Mouse (Mus musculus): ENCODE results near the gene Adra2b. TPM values are rescaled to one million over a fixed set of nuclear protein-coding genes. Genes with fewer than 3 reads are reported as not detected.

The Adra2b gene
- polyA plus RNA-seq, 1 experiment from 2014 or later: 0.30 TPM

- Histone ChIP-seq H3K27me3 (ENCODE audit: control insufficient read depth, insufficient read depth, low read depth, low read length) (peaks cover 15% of the 10 kb centered on the region), H3K9ac (ENCODE audit: low read length) (no peak overlapping the region; the same call in 1 of the 2 replicates), H3K36me3 (ENCODE audit: control insufficient read depth, insufficient read depth, low read length) (no peaks in the 10 kb centered on the region), H3K4me1 (replicated peaks; ENCODE audit: control insufficient read depth, insufficient read depth, low read length) (peaks cover 3% of the 10 kb centered on the region; the same call in 1 of the 2 replicates), H3K4me2 (ENCODE audit: low read depth, low read length) (peak overlapping the region; percentile 84), H3K9me3 (ENCODE audit: control insufficient read depth, low read length) (no peaks in the 10 kb centered on the region), H3K27ac (ENCODE audit: low read length) (no peak overlapping the region), H3K4me3 (ENCODE audit: low read length) (peak overlapping the region; percentile 56)
- 52% methylated on average over 11 of the region's 11 CpGs for WGBS
- ATAC-seq (ENCODE audit: low read depth): no peak
Observed at GRCm38 (mm10) chr2:127337531-127337930, 25.5 kb upstream of the Adra2b start.

GRCm38 (mm10) chr2:127338012-127338411 lies 25.0 kb upstream of the Adra2b start:
- no peaks in the 10 kb centered on the region for H3K36me3 ChIP-seq (ENCODE audit: control insufficient read depth, insufficient read depth, low read length)
- H3K9me3 ChIP-seq (ENCODE audit: control insufficient read depth, low read length): no peaks in the 10 kb centered on the region
- 47% methylated on average over 7 of the region's 7 CpGs for WGBS
- H3K27me3 ChIP-seq (ENCODE audit: control insufficient read depth, insufficient read depth, low read depth, low read length): peaks cover 15% of the 10 kb centered on the region
- H3K9ac ChIP-seq (ENCODE audit: low read length): no peak overlapping the region
- no peak overlapping the region for H3K27ac ChIP-seq (ENCODE audit: low read length)
- ATAC-seq (ENCODE audit: low read depth): no peak
- 0 out of 2 replicates have a peak overlapping the region, but pooled peaks have one; percentile 84 for H3K4me2 ChIP-seq (ENCODE audit: low read depth, low read length)
- no peak overlapping the region for H3K4me3 ChIP-seq (ENCODE audit: low read length)
- peaks cover 3% of the 10 kb centered on the region; the same call in 1 of the 2 replicates for H3K4me1 ChIP-seq (replicated peaks; ENCODE audit: control insufficient read depth, insufficient read depth, low read length)

GRCm38 (mm10) chr2:127338416-127338815 lies 24.6 kb upstream of the Adra2b start, which contains the start of gene Astl:
Gene Astl, plus strand, starts transcription at chr2:127338639.
- no peak for ATAC-seq (ENCODE audit: low read depth)
- H3K36me3 ChIP-seq (ENCODE audit: control insufficient read depth, insufficient read depth, low read length): no peaks in the 10 kb centered on the region
- no peaks in the 10 kb centered on the region for H3K9me3 ChIP-seq (ENCODE audit: control insufficient read depth, low read length)
- peak within 1 kb of the TSS; percentile 84 for H3K4me2 ChIP-seq (ENCODE audit: low read depth, low read length)
- H3K4me1 ChIP-seq (replicated peaks; ENCODE audit: control insufficient read depth, insufficient read depth, low read length): peaks cover 3% of the 10 kb centered on the region; the same call in 1 of the 2 replicates
- H3K27ac ChIP-seq (ENCODE audit: low read length): no peak within 1 kb of the TSS
- peaks cover 15% of the 10 kb centered on the region for H3K27me3 ChIP-seq (ENCODE audit: control insufficient read depth, insufficient read depth, low read depth, low read length)
- H3K9ac ChIP-seq (ENCODE audit: low read length): no peak within 1 kb of the TSS
- H3K4me3 ChIP-seq (ENCODE audit: low read length): peak within 1 kb of the TSS; percentile 56
- 73% methylated on average over 4 of the region's 4 CpGs for WGBS

GRCm38 (mm10) chr2:127338833-127339232 lies 24.2 kb upstream of the Adra2b start:
- no peak overlapping the region for H3K9ac ChIP-seq (ENCODE audit: low read length)
- no peaks in the 10 kb centered on the region for H3K9me3 ChIP-seq (ENCODE audit: control insufficient read depth, low read length)
- no peak overlapping the region for H3K4me3 ChIP-seq (ENCODE audit: low read length)
- H3K4me1 ChIP-seq (replicated peaks; ENCODE audit: control insufficient read depth, insufficient read depth, low read length): peaks cover 3% of the 10 kb centered on the region; the same call in 1 of the 2 replicates
- no peak overlapping the region for H3K4me2 ChIP-seq (ENCODE audit: low read depth, low read length)
- 69% methylated on average over 4 of the region's 4 CpGs for WGBS
- no peaks in the 10 kb centered on the region for H3K36me3 ChIP-seq (ENCODE audit: control insufficient read depth, insufficient read depth, low read length)
- no peak for ATAC-seq (ENCODE audit: low read depth)
- no peak overlapping the region for H3K27ac ChIP-seq (ENCODE audit: low read length)
- peaks cover 15% of the 10 kb centered on the region for H3K27me3 ChIP-seq (ENCODE audit: control insufficient read depth, insufficient read depth, low read depth, low read length)

- ATAC-seq (ENCODE audit: low read depth): no peak
- WGBS: 64% methylated on average over 6 of the region's 6 CpGs
- Histone ChIP-seq H3K27ac (ENCODE audit: low read length) (no peak overlapping the region), H3K4me3 (ENCODE audit: low read length) (no peak overlapping the region), H3K27me3 (ENCODE audit: control insufficient read depth, insufficient read depth, low read depth, low read length) (peaks cover 15% of the 10 kb centered on the region), H3K4me1 (replicated peaks; ENCODE audit: control insufficient read depth, insufficient read depth, low read length) (peaks cover 3% of the 10 kb centered on the region; the same call in 1 of the 2 replicates), H3K36me3 (ENCODE audit: control insufficient read depth, insufficient read depth, low read length) (no peaks in the 10 kb centered on the region), H3K9me3 (ENCODE audit: control insufficient read depth, low read length) (no peaks in the 10 kb centered on the region), H3K9ac (ENCODE audit: low read length) (no peak overlapping the region), H3K4me2 (ENCODE audit: low read depth, low read length) (no peak overlapping the region)
Observed at GRCm38 (mm10) chr2:127339262-127339661, 23.7 kb upstream of the Adra2b start.

GRCm38 (mm10) chr2:127341159-127341558 lies 21.8 kb upstream of the Adra2b start:
- Histone ChIP-seq H3K9ac (ENCODE audit: low read length) (no peak overlapping the region), H3K9me3 (ENCODE audit: control insufficient read depth, low read length) (no peaks in the 10 kb centered on the region), H3K4me3 (ENCODE audit: low read length) (no peak overlapping the region), H3K27ac (ENCODE audit: low read length) (no peak overlapping the region), H3K4me2 (ENCODE audit: low read depth, low read length) (no peak overlapping the region), H3K36me3 (ENCODE audit: control insufficient read depth, insufficient read depth, low read length) (no peaks in the 10 kb centered on the region), H3K4me1 (replicated peaks; ENCODE audit: control insufficient read depth, insufficient read depth, low read length) (no peaks in the 10 kb centered on the region; the same call in 1 of the 2 replicates), H3K27me3 (ENCODE audit: control insufficient read depth, insufficient read depth, low read depth, low read length) (peaks cover 12% of the 10 kb centered on the region)
- 14% methylated on average over 3 of the region's 3 CpGs for WGBS
- ATAC-seq (ENCODE audit: low read depth): no peak

GRCm38 (mm10) chr2:127346334-127346733 lies 16.7 kb upstream of the Adra2b start:
- Histone ChIP-seq H3K27ac (ENCODE audit: low read length) (no peak overlapping the region), H3K4me1 (replicated peaks; ENCODE audit: control insufficient read depth, insufficient read depth, low read length) (no peaks in the 10 kb centered on the region), H3K4me2 (ENCODE audit: low read depth, low read length) (no peak overlapping the region), H3K9me3 (ENCODE audit: control insufficient read depth, low read length) (no peaks in the 10 kb centered on the region), H3K4me3 (ENCODE audit: low read length) (no peak overlapping the region), H3K27me3 (ENCODE audit: control insufficient read depth, insufficient read depth, low read depth, low read length) (no peaks in the 10 kb centered on the region), H3K9ac (ENCODE audit: low read length) (no peak overlapping the region), H3K36me3 (ENCODE audit: control insufficient read depth, insufficient read depth, low read length) (no peaks in the 10 kb centered on the region)
- ATAC-seq (ENCODE audit: low read depth): no peak
- WGBS: 59% methylated on average over 1 of the region's 1 CpGs

GRCm38 (mm10) chr2:127347147-127347985 lies 15.6 kb upstream of the Adra2b start:
- 76% methylated on average over 13 of the region's 13 CpGs for WGBS
- Histone ChIP-seq H3K9me3 (ENCODE audit: control insufficient read depth, low read length) (no peaks in the 10 kb centered on the region), H3K27ac (ENCODE audit: low read length) (no peak overlapping the region), H3K36me3 (ENCODE audit: control insufficient read depth, insufficient read depth, low read length) (no peaks in the 10 kb centered on the region), H3K27me3 (ENCODE audit: control insufficient read depth, insufficient read depth, low read depth, low read length) (no peaks in the 10 kb centered on the region), H3K4me2 (ENCODE audit: low read depth, low read length) (no peak overlapping the region), H3K9ac (ENCODE audit: low read length) (no peak overlapping the region), H3K4me3 (ENCODE audit: low read length) (no peak overlapping the region), H3K4me1 (replicated peaks; ENCODE audit: control insufficient read depth, insufficient read depth, low read length) (no peaks in the 10 kb centered on the region)
- no peak for ATAC-seq (ENCODE audit: low read depth)

GRCm38 (mm10) chr2:127353881-127354280 lies 9.1 kb upstream of the Adra2b start:
- ATAC-seq (ENCODE audit: low read depth): no peak
- H3K4me1 ChIP-seq (replicated peaks; ENCODE audit: control insufficient read depth, insufficient read depth, low read length): no peaks in the 10 kb centered on the region

More at GRCm38 (mm10) chr2:127353881-127354280, 9.1 kb upstream of the Adra2b start:
- no peaks in the 10 kb centered on the region for H3K9me3 ChIP-seq (ENCODE audit: control insufficient read depth, low read length)
- H3K9ac ChIP-seq (ENCODE audit: low read length): no peak overlapping the region
- no peaks in the 10 kb centered on the region for H3K36me3 ChIP-seq (ENCODE audit: control insufficient read depth, insufficient read depth, low read length)
- H3K27me3 ChIP-seq (ENCODE audit: control insufficient read depth, insufficient read depth, low read depth, low read length): no peaks in the 10 kb centered on the region; the same call in 1 of the 2 replicates
- no peak overlapping the region for H3K4me3 ChIP-seq (ENCODE audit: low read length)
- H3K4me2 ChIP-seq (ENCODE audit: low read depth, low read length): no peak overlapping the region
- WGBS: 90% methylated on average over 4 of the region's 4 CpGs
- no peak overlapping the region for H3K27ac ChIP-seq (ENCODE audit: low read length)

Measured in lung, embryonic 16.5 days (tissue).